Comparison of ENCODE assay signal across 12 mouse cellular contexts in genomic region chr9:112793537-112793936, GRCm38 (mm10).
DNase-seq lines count a peak whose midpoint lies in the region; TF ChIP-seq lines count a peak whose summit lies in the region.
"Had no signal": no experiment of that assay in that cellular context is flagged by ENCODE, and none has a peak within 500 bp of the region (broad histone marks: within the 10 kb centered on the region; RNA-seq: fewer than 3 reads in every experiment).

No protein-coding gene starts in this region.

- H3K9me3 ChIP-seq in E14TG2a.4 (ENCODE audit: low read length) = no peaks in the 10 kb centered on the region
- H3K9me3 ChIP-seq: midbrain, embryonic 13.5 days had no signal

- H3K27ac ChIP-seq in layer of hippocampus, adult 2 months = no peak overlapping the region
- H3K27ac ChIP-seq: midbrain, embryonic 13.5 days had no signal

- H3K36me3 ChIP-seq in E14TG2a.4 (ENCODE audit: insufficient read depth, low read length) = no peaks in the 10 kb centered on the region
- H3K36me3 ChIP-seq: midbrain, embryonic 13.5 days had no signal

- no peaks in the 10 kb centered on the region for H3K27me3 ChIP-seq in E14TG2a.4 (ENCODE audit: insufficient read depth, low read length)
- H3K27me3 ChIP-seq: midbrain, embryonic 13.5 days had no signal

- H3K4me1 ChIP-seq in E14TG2a.4 (replicated peaks; ENCODE audit: low read depth, low read length) = no peaks in the 10 kb centered on the region
- H3K4me1 ChIP-seq: midbrain, embryonic 13.5 days had no signal

- peak; percentile 64 for DNase-seq in embryo, embryonic 10 days (ENCODE audit: low spot score)
- DNase-seq in embryo, embryonic 9.5 days (ENCODE audit: extremely low spot score) = no peak
- no peak for DNase-seq in layer of hippocampus, adult 2 months (ENCODE audit: low spot score in 2 of 2)
- DNase-seq in layer of hippocampus, postnatal 14 days (ENCODE audit: low spot score in 2 of 2) = no peak
- DNase-seq in embryo, embryonic 11 days = peak; percentile 20
- no peak for DNase-seq in adipocyte (ENCODE audit: low spot score)
- DNase-seq in layer of hippocampus, adult 9-11 months = no peak
- DNase-seq: cerebellum, adult 9-11 months; gastrocnemius, postnatal 14 days; kidney, adult 8-10 months had no signal

- no peak overlapping the region for H3K4me3 ChIP-seq in layer of hippocampus, adult 2 months
- H3K4me3 ChIP-seq in E14TG2a.4 (replicated peaks; ENCODE audit: low read length) = no peak overlapping the region
- H3K4me3 ChIP-seq: midbrain, embryonic 13.5 days had no signal

- TF ChIP-seq CTCF in layer of hippocampus, adult 2 months (conservative IDR thresholded peaks at IDR 0.05) = peak; percentile 57
- peak; percentile 26 for TF ChIP-seq CTCF in E14TG2a.4 (conservative IDR thresholded peaks at IDR 0.05; ENCODE audit: low read length)

Comparison
In these comparisons a context has a peak if more than half of its experiments do, and no peak if none do; other contexts are left out.
1. DNase-seq: peak in embryo, embryonic 10 days (single experiment) and embryo, embryonic 11 days (single experiment); none in embryo, embryonic 9.5 days (single experiment), layer of hippocampus, adult 2 months (0 of 2), layer of hippocampus, postnatal 14 days (0 of 2), adipocyte (single experiment) and layer of hippocampus, adult 9-11 months (single experiment).